Mouse (Mus musculus) hindbrain, embryonic 10.5 days (tissue): ENCODE results near the gene Gbgt1. TPM values are rescaled to one million over a fixed set of nuclear protein-coding genes. Genes with fewer than 3 reads are reported as not detected.
"Not testable (repeated sequence)": the region's sequence is repeated elsewhere in the genome, so short reads cannot be mapped to it uniquely, and the experiment has no call there.

Experiments used
- DNase-seq: peaks from one replicate; pipeline ENCODE4 v3.0.0-alpha.2; 2017; ENCODE audit warnings: low spot score
- H3K27ac ChIP-seq: fragments of 300-500 bp; sonication (generic); 2 replicates; pipeline ENCODE4 v1.5.1; 2016; ENCODE audit warnings: mild to moderate bottlenecking, moderate library complexity
- H3K27me3 ChIP-seq: fragments of 300-500 bp; sonication (generic); 2 replicates; pipeline ENCODE4 v1.6.1; 2016; ENCODE audit warnings: mild to moderate bottlenecking; ENCODE audit not compliant: poor library complexity, insufficient read depth, severe bottlenecking
- H3K36me3 ChIP-seq: fragments of 300-500 bp; sonication (generic); 2 replicates; pipeline ENCODE4 v1.6.1; 2016; ENCODE audit warnings: mild to moderate bottlenecking, moderate library complexity
- H3K4me1 ChIP-seq: fragments of 300-500 bp; sonication (generic); replicated peaks from 2 replicates; pipeline ENCODE4 v1.6.1; 2016; ENCODE audit warnings: mild to moderate bottlenecking
- H3K4me3 ChIP-seq: fragments of 300-500 bp; sonication (generic); 2 replicates; pipeline ENCODE4 v1.5.1; 2016; ENCODE audit warnings: mild to moderate bottlenecking, moderate library complexity
- H3K9me3 ChIP-seq: fragments of 300-500 bp; sonication (generic); 2 replicates; pipeline ENCODE4 v1.6.1; 2016; ENCODE audit warnings: mild to moderate bottlenecking, moderate library complexity
- WGBS: fragments of 180-500 bp; shearing (Covaris S2); methylation state at CpG from one replicate; pipeline ENCODE4 v1.1.7; 2016; 5-methylcytosine and 5-hydroxymethylcytosine counted together
- polyA plus RNA-seq: library from polyadenylated mRNA; unstranded; fragments of >200 nt; fragmentation: Nextera tagmentation; extraction: Ambion mirVana; gene quantifications from 2 replicates; pipeline ENCODE4 v1.2.1, GENCODE M21; 2016

The Gbgt1 gene
- polyA plus RNA-seq, 1 experiment from 2014 or later, result 0.14 TPM

GRCm38 (mm10) chr2:28472011-28472410, 24.7 kb upstream of the Gbgt1 start:
- peaks cover 47% of the 10 kb centered on the region for H3K36me3 ChIP-seq
- 90% methylated on average over 8 of the region's 8 CpGs for WGBS

GRCm38 (mm10) chr2:28477993-28478392, 18.7 kb upstream of the Gbgt1 start:
- not testable (repeated sequence) for H3K36me3 ChIP-seq, H3K27me3 ChIP-seq, H3K4me1 ChIP-seq, H3K4me3 ChIP-seq, DNase-seq, H3K27ac ChIP-seq, H3K9me3 ChIP-seq
- 87% methylated on average over 5 of the region's 5 CpGs for WGBS

More at GRCm38 (mm10) chr2:28472011-28472410, 24.7 kb upstream of the Gbgt1 start:
- H3K4me3 ChIP-seq, H3K27me3 ChIP-seq, DNase-seq, H3K27ac ChIP-seq: not testable (repeated sequence)
- Histone ChIP-seq H3K4me1 (peaks cover 15% of the 10 kb centered on the region), H3K9me3 (peaks cover 11% of the 10 kb centered on the region; the same call in 1 of the 2 replicates)

DNA sequence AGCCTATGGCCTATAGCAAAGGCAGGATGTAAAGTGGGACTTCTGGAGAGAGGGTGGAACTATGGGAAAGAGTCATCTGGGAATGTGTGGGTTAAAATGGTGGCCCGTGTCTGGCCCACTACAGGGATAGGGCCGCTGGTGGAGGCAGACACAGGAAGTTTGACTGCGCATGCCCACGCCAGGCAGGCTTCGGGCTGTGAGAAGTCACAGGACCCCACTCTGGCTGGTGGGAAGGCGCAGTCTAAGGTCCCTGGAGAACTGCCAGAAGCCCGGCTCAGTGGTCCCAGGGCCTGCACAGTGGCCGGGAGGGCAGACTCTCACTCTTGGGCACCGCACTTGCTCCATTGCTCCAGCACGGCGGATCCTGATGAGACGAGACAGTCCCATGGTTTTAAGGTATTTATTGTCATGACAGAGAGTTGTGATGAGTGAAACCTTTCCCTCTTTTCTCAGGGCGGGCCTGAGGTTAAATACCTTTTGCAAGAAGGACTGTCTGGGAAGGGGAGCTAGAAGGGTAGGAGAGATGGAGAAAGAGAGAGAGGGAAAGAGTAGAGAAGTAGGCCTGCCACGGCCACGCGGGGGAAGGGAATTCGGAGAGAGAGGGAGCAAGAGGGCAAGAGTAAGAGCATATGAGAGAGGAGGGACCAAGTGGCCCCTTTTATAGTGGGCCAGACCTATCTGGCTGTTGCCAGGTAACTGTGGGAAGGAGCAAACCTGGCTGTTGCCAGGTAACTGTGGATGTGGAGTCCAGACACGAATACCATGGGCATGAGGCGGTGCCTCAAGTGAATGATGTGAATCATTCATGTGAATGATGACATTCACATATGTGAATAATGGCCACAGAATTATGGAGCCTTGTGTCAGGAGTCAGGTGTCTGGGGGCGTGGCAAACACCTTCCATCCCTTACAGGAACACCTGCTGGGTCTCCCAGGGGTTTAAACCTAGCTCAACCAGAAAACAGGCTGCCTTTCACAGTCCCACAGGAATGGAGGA, 17.2 kb upstream of the Gbgt1 start:
- WGBS, result 85% methylated on average over 20 of the region's 20 CpGs
- DNase-seq, result no peak

DNA sequence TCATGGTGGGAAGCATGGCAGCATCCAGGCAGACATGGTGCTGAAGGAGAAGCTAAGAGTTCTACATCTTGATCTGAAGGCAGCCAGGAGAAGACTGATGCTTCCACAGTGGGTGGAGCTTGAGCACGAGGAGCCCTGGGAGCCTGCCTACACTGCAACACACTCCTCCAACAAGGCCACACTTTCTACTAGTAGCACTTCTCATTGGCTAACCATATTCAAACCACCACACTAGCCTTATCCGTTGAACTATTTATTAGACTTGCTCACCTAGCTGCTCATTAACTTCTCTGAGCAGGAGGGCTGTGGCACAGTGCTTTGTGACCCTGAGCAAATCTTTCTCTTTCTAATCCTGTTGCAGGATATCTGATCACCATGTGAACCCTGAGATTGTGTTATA, 12.8 kb upstream of the Gbgt1 start:
- Histone ChIP-seq H3K27me3 (no peaks in the 10 kb centered on the region), H3K9me3 (no peaks in the 10 kb centered on the region), H3K4me3 (no peak overlapping the region), H3K27ac (no peak overlapping the region), H3K36me3 (no peaks in the 10 kb centered on the region), H3K4me1 (no peaks in the 10 kb centered on the region)
- 82% methylated on average over 2 of the region's 2 CpGs for WGBS
- DNase-seq, result no peak

More for the DNA sequence above, 17.2 kb upstream of the Gbgt1 start:
- no peaks in the 10 kb centered on the region for H3K4me1 ChIP-seq
- no peaks in the 10 kb centered on the region for H3K27me3 ChIP-seq
- H3K9me3 ChIP-seq, result no peaks in the 10 kb centered on the region
- no peaks in the 10 kb centered on the region for H3K36me3 ChIP-seq
- no peak overlapping the region for H3K27ac ChIP-seq
- H3K4me3 ChIP-seq, result no peak overlapping the region

- Histone ChIP-seq H3K9me3 (no peaks in the 10 kb centered on the region), H3K4me1 (peaks cover 13% of the 10 kb centered on the region), H3K4me3 (no peak overlapping the region), H3K27me3 (no peaks in the 10 kb centered on the region), H3K27ac (no peak overlapping the region), H3K36me3 (no peaks in the 10 kb centered on the region)
- 86% methylated on average over 2 of the region's 2 CpGs for WGBS
- no peak for DNase-seq
These were observed 2.2 kb upstream of the Gbgt1 start for GRCm38 (mm10) chr2:28494521-28494920.

GRCm38 (mm10) chr2:28495207-28495756, 1.4 kb upstream of the Gbgt1 start:
- WGBS, result 84% methylated on average over 14 of the region's 14 CpGs
- Histone ChIP-seq H3K27me3 (no peaks in the 10 kb centered on the region), H3K4me3 (no peak overlapping the region), H3K4me1 (peaks cover 13% of the 10 kb centered on the region), H3K9me3 (no peaks in the 10 kb centered on the region), H3K36me3 (no peaks in the 10 kb centered on the region), H3K27ac (no peak overlapping the region)
- no peak for DNase-seq

DNA sequence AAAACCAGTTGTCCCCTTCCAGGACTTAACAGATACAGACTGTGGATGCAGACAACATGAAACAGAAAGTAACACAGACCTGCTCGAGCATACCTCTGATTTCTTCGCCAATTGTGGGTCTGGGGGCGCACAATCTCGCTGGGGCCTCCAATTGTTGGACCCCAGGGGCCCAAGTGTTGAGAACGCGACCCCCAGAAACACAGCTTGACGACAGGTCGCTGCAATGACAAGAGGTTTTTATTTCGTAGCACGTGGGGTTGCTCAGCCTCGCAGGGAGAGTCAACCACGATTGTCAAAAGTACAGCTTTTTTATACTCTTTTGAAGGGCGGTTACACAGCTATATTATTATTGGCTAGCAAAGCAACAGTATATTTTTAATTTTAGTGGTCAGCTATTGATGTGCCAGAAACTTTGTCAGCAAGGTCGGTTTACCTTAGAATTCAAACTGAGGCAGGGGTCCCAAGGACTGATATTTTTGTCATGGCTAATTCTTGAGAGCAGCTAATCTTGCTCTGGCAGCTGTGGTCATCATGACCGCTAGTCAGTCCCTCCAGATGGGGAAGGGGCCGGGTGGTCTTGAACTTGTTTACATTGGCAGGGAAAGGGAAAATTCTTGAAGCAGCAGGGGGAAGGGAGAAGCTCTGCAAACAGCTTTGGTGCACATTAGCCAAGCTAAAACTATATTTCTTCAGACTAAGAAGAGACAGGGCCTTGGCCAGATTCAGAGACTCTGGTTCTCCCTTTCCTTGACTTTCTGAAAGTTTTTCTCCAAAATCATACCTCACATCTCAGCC, 693 bp upstream of the Gbgt1 start:
- H3K27me3 ChIP-seq, result no peaks in the 10 kb centered on the region
- no peak overlapping the region for H3K27ac ChIP-seq
- no peak overlapping the region for H3K4me3 ChIP-seq
- 85% methylated on average over 16 of the region's 16 CpGs for WGBS
- H3K36me3 ChIP-seq, result no peaks in the 10 kb centered on the region
- no peaks in the 10 kb centered on the region for H3K9me3 ChIP-seq
- DNase-seq, result no peak
- H3K4me1 ChIP-seq, result peaks cover 13% of the 10 kb centered on the region

- Histone ChIP-seq H3K9me3 (no peaks in the 10 kb centered on the region), H3K36me3 (no peaks in the 10 kb centered on the region), H3K4me3 (no peak overlapping the region), H3K27me3 (no peaks in the 10 kb centered on the region), H3K4me1 (peaks cover 13% of the 10 kb centered on the region), H3K27ac (no peak overlapping the region)
- no peak for DNase-seq
- 87% methylated on average over 5 of the region's 5 CpGs for WGBS
These were observed 870 bp downstream of the Gbgt1 start for GRCm38 (mm10) chr2:28497561-28497960.

GRCm38 (mm10) chr2:28498431-28498830, 1.7 kb downstream of the Gbgt1 start:
- Histone ChIP-seq H3K4me3 (no peak overlapping the region), H3K27me3 (no peaks in the 10 kb centered on the region), H3K27ac (no peak overlapping the region), H3K36me3 (no peaks in the 10 kb centered on the region), H3K4me1 (peaks cover 13% of the 10 kb centered on the region), H3K9me3 (no peaks in the 10 kb centered on the region)
- 82% methylated on average over 4 of the region's 4 CpGs for WGBS
- no peak for DNase-seq

DNA sequence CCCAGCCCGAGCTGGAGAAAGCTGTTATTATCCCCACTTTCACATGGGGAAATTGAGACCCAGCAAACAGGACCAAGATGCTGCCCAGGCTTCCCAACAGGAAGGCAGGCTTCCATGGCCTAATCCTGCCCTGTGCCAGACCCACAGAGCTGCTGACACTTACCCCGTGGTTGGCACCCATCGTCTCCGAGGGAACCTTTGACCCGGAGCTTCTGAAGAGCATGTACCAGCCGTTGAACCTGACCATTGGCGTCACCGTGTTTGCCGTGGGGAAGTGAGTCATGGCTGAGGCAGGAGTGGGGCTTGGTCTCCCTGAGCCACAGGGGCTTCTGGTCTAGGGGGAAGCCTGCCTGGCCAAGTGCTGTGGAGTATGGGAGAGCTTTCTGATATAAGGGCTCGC, 6.3 kb downstream of the Gbgt1 start:
- 89% methylated on average over 10 of the region's 10 CpGs for WGBS
- Histone ChIP-seq H3K36me3 (no peaks in the 10 kb centered on the region), H3K4me3 (no peak overlapping the region), H3K4me1 (no peaks in the 10 kb centered on the region), H3K27me3 (no peaks in the 10 kb centered on the region), H3K9me3 (no peaks in the 10 kb centered on the region), H3K27ac (no peak overlapping the region)
- DNase-seq, result no peak

GRCm38 (mm10) chr2:28504676-28505075, 8.0 kb downstream of the Gbgt1 start:
- Histone ChIP-seq H3K27ac (no peak overlapping the region), H3K4me1 (no peaks in the 10 kb centered on the region), H3K36me3 (no peaks in the 10 kb centered on the region), H3K4me3 (no peak overlapping the region), H3K9me3 (no peaks in the 10 kb centered on the region), H3K27me3 (no peaks in the 10 kb centered on the region)
- DNase-seq, result no peak
- 91% methylated on average over 13 of the region's 13 CpGs for WGBS

- H3K4me3 ChIP-seq, result no peak within 1 kb of the TSS
- no peaks in the 10 kb centered on the region for H3K36me3 ChIP-seq
- peaks cover 3% of the 10 kb centered on the region; the same call in 1 of the 2 replicates for H3K27me3 ChIP-seq
- no peaks in the 10 kb centered on the region for H3K4me1 ChIP-seq
- H3K9me3 ChIP-seq, result no peaks in the 10 kb centered on the region
- H3K27ac ChIP-seq, result no peak within 1 kb of the TSS
- no peak for DNase-seq
- 74% methylated on average over 3 of the region's 3 CpGs for WGBS
These were observed 9.1 kb downstream of the Gbgt1 start, which contains the start of gene Gm10134 for GRCm38 (mm10) chr2:28505795-28506194. Gm10134 (plus strand) TSS chr2:28506095.
